Mouse (Mus musculus): ENCODE results near the gene Ppl. TPM values are rescaled to one million over a fixed set of nuclear protein-coding genes. Genes with fewer than 3 reads are reported as not detected.

Ppl gene
- total RNA-seq, 2 experiments from 2014 or later, result 0.21 to 0.36 TPM

- peak; percentile 57 to 91 for DNase-seq (ENCODE audit: extremely low spot score in 1 of 2, low spot score in 2 of 2)
- intact Hi-C loops (cut with DNase I), result loop anchor here (10.0 kb wide), 1 partner anchor 94 kb away; the partner anchor contains the start of gene Sec14l5
These were observed 81.7 kb downstream of the Ppl start for GRCm38 (mm10) chr16:5050251-5051110.

- intact Hi-C loops (cut with DNase I), result loop anchor here (10.0 kb wide), 1 partner anchor 95 kb away; the partner anchor contains the start of gene Sec14l5
- DNase-seq (ENCODE audit: extremely low spot score in 1 of 2, low spot score in 2 of 2), result peak; percentile 100
These were observed 82.4 kb downstream of the Ppl start, which contains the start of the genes Glyr1 and Ubn1 for GRCm38 (mm10) chr16:5049774-5050234. TSS of gene Glyr1 (minus strand) at chr16:5049863. TSS of gene Ubn1 (plus strand) at chr16:5050057.

- intact Hi-C loops (cut with DNase I), result no loop called here
- no peak for DNase-seq (ENCODE audit: extremely low spot score in 1 of 2, low spot score in 2 of 2)
These were observed 82.9 kb downstream of the Ppl start for GRCm38 (mm10) chr16:5049182-5049773.

DNA sequence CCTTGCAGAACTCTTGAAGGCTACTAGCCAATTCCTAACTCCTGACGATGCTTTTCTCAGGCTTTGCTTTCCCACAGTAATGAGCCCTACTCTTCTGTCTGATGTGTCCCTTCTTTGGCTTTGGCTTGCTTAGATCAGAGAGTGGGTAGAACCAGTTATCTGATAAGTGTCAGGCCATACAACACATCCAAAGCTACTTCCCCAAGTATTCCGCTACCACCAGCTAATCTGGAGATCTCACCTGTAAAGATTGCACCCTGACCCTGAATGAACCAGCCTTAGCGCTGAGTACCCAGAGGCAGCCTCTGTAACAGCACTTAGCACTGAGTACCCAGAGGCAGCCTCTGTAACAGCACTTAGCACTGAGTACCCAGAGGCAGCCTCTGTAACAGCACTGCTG, 86.9 kb downstream of the Ppl start:
- intact Hi-C loops (cut with DNase I), result no loop called here
- DNase-seq (ENCODE audit: extremely low spot score in 1 of 2, low spot score in 2 of 2), result no peak

DNA sequence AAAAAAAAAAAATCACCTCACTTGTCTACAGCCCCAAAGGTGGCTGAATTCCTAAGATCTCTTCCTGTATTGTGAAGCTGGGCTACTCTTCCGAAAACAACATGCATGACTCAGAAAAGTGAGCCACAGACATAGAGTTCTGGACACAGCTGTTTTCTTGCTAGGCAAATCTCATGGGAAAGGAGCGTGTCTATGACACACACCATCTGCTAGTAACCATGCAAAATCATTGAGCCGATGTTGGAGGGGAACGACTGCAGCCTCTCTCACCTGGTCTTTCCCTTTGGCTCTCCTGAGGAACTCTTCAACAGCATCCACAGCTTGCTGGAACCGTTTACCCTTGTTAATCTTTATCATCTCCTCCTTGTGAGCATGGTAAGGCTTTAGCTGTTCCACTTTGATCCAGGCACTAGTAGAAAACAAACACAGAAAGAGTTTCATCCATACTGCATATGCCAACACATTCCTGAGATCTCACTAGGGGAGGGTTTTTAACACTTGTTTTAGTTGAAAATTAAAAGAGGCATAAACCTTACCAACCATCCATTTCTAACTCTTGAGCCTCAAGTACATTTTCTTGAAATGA, 95.5 kb downstream of the Ppl start:
- intact Hi-C loops (cut with DNase I), result no loop called here
- no peak for DNase-seq (ENCODE audit: extremely low spot score in 1 of 2, low spot score in 2 of 2)

Other genes starting within 250 kb of the Ppl start
- 100 to 1,000 TPM; 176 to 182 TPM for gene Mgrn1, start 246.2 kb downstream of the Ppl start, total RNA-seq (2021)
- 10 to 100 TPM; 69.3 to 73.0 TPM for gene Nudt16l1, start 193.7 kb downstream of the Ppl start, total RNA-seq (2021)
- 10 to 100 TPM; 47.3 to 51.6 TPM for gene Anks3, start 168.2 kb downstream of the Ppl start, total RNA-seq (2021)
- not detected for gene Sept12, start 134.6 kb downstream of the Ppl start, total RNA-seq (2021)
- gene Smim22, start 125.1 kb downstream of the Ppl start, total RNA-seq (2021), result not detected
- 100 to 1,000 TPM; 150 to 160 TPM for gene Rogdi, start 118.9 kb downstream of the Ppl start, total RNA-seq (2021)
- 100 to 1,000 TPM; 156 to 160 TPM for gene Glyr1, start 82.6 kb downstream of the Ppl start, total RNA-seq (2021)
- gene Ubn1, start 82.4 kb downstream of the Ppl start, total RNA-seq (2021), result 10 to 100 TPM; 38.1 to 38.9 TPM
- gene Sec14l5, start 14.7 kb upstream of the Ppl start, total RNA-seq (2021), result under 1 TPM; 0.18 to 0.49 TPM
- 10 to 100 TPM in 1 of 2 experiments, 1 to 10 TPM in 1; 7.4 to 10.1 TPM for gene Nagpa, start 71.6 kb upstream of the Ppl start, total RNA-seq (2021)
- gene AU021092, start 89.9 kb upstream of the Ppl start, total RNA-seq (2021), result 10 to 100 TPM; 11.0 to 12.5 TPM
- 10 to 100 TPM; 29.7 to 31.9 TPM for gene Alg1, start 101.2 kb upstream of the Ppl start, total RNA-seq (2021)
- gene Eef2kmt, start 123.6 kb upstream of the Ppl start, total RNA-seq (2021), result 1 to 10 TPM; 2.6 to 4.2 TPM